Mouse (Mus musculus) small intestine, adult 2 months (tissue): ENCODE measurements at regions not wholly inside any gene's neighbourhood (a gene's known extent, or its start where the extent isn't known, plus 50 kb on each side); places are given as distances from the start of the nearest gene placed in this dataset.

ENCODE experiments used
- H3K27ac ChIP-seq: fragments of 200-500 bp; 2 replicates; pipeline ENCODE4 v1.5.1; 2012; ENCODE audit warnings: low read depth, low read length, control low read depth, inconsistent platforms; ENCODE audit not compliant: insufficient read depth
- H3K27me3 ChIP-seq: fragments of 200-500 bp; 2 replicates; pipeline ENCODE4 v1.6.1; 2012; ENCODE audit warnings: mild to moderate bottlenecking, moderate library complexity, low read length, inconsistent platforms; ENCODE audit not compliant: control insufficient read depth, insufficient read depth
- H3K36me3 ChIP-seq: fragments of 200-500 bp; 2 replicates; pipeline ENCODE4 v1.6.1; 2012; ENCODE audit warnings: mild to moderate bottlenecking, low read length, control low read depth, inconsistent platforms; ENCODE audit not compliant: control insufficient read depth, insufficient read depth
- H3K4me1 ChIP-seq: fragments of 200-500 bp; 2 replicates; pipeline ENCODE4 v1.6.1; 2012; ENCODE audit warnings: low read length, inconsistent platforms, mixed read lengths; ENCODE audit not compliant: control insufficient read depth, insufficient read depth, insufficient read length
- H3K4me3 ChIP-seq: fragments of 200-500 bp; 2 replicates; pipeline ENCODE4 v1.5.1; 2012; ENCODE audit warnings: low read depth, mild to moderate bottlenecking, control low read depth, inconsistent platforms, low read length, moderate library complexity
- CTCF ChIP-seq: fragments of 200-500 bp; IDR thresholded peaks from 2 replicates; pipeline ENCODE4 v1.5.1; 2012; ENCODE audit warnings: low read depth, mild to moderate bottlenecking, control low read depth, inconsistent platforms, low read length, moderate library complexity, mixed read lengths; ENCODE audit not compliant: insufficient replicate concordance, insufficient read length; ENCODE audit errors: extremely low read depth
- POLR2A ChIP-seq: fragments of 200-500 bp; IDR thresholded peaks from 2 replicates; pipeline ENCODE4 v1.6.1; 2012; ENCODE audit warnings: low read depth, mild to moderate bottlenecking, control low read depth, inconsistent platforms, low read length, moderate library complexity
- WGBS: fragments of 180-500 bp; shearing (Covaris S2); methylation state at CpG from one replicate; pipeline ENCODE4 v1.1.7; 2018; 5-methylcytosine and 5-hydroxymethylcytosine counted together

- 68% methylated on average over 1 of the region's 1 CpGs for WGBS
- Histone ChIP-seq H3K4me3 (no peak overlapping the region), H3K27me3 (no peaks in the 10 kb centered on the region), H3K4me1 (no peaks in the 10 kb centered on the region), H3K27ac (no peak overlapping the region), H3K36me3 (no peaks in the 10 kb centered on the region)
- TF ChIP-seq CTCF (no peak), POLR2A (no peak)
These were observed 278.3 kb downstream of the Ppargc1a start for GRCm38 (mm10) chr5:51289191-51289590.

- no peaks in the 10 kb centered on the region for H3K27me3 ChIP-seq
- no peaks in the 10 kb centered on the region for H3K4me1 ChIP-seq
- TF ChIP-seq CTCF, result no peak
- TF ChIP-seq POLR2A, result no peak
- H3K4me3 ChIP-seq, result no peak overlapping the region
- no peak overlapping the region for H3K27ac ChIP-seq
- H3K36me3 ChIP-seq, result no peaks in the 10 kb centered on the region
- WGBS, result 76% methylated on average over 2 of the region's 2 CpGs
These were observed 279.3 kb downstream of the Ppargc1a start for GRCm38 (mm10) chr5:51288234-51288633.

DNA sequence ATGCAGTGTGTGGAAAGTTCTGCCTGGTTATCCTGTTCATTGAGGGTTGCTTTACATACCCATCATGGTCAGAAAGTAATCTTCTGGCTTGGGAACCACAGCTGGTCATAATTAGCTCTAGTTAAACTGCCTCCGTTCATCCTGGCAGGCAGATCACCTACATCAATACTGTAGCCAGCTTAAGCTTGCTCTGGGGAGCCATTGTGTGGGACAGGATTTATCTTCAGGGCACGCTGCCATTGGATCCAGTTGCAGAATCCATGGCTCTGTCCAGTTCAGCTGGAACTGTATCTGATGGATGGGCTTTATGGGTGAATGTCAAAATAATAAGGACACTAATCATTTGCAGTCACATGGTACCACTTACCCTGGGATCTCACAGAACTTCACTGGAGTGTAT, 326.4 kb downstream of the Ppargc1a start:
- no peak for TF ChIP-seq CTCF
- TF ChIP-seq POLR2A, result no peak
- no peaks in the 10 kb centered on the region for H3K27me3 ChIP-seq
- H3K4me1 ChIP-seq, result no peaks in the 10 kb centered on the region
- no peak overlapping the region for H3K4me3 ChIP-seq
- WGBS, result 86% methylated on average over 2 of the region's 2 CpGs
- H3K36me3 ChIP-seq, result no peaks in the 10 kb centered on the region
- H3K27ac ChIP-seq, result no peak overlapping the region

DNA sequence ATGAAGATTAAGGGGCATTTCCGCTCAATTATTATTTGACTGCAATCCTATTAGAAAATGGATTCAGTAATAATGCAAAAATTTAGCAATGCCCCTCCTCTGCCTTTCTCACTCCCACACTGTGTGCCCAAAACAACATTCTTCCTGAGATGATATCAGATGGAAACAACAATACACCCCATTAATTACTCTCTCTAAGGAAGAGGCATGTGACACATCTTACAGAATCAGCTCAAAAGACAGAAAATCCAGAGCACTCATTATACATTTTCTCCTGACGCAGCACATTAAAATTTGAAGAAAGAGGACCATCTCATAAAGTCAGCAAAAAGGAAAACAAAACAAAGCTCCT, 333.5 kb downstream of the Ppargc1a start:
- no peaks in the 10 kb centered on the region for H3K27me3 ChIP-seq
- no peak for TF ChIP-seq CTCF
- TF ChIP-seq POLR2A, result no peak

GRCm38 (mm10) chr5:51233271-51234003, 334.1 kb downstream of the Ppargc1a start:
- H3K4me1 ChIP-seq, result no peaks in the 10 kb centered on the region
- no peaks in the 10 kb centered on the region for H3K36me3 ChIP-seq
- no peak for TF ChIP-seq CTCF
- no peak for TF ChIP-seq POLR2A
- H3K27ac ChIP-seq, result no peak overlapping the region
- H3K27me3 ChIP-seq, result no peaks in the 10 kb centered on the region
- no peak overlapping the region for H3K4me3 ChIP-seq
- 26% methylated on average over 5 of the region's 5 CpGs for WGBS

More for the DNA sequence above, 333.5 kb downstream of the Ppargc1a start:
- Histone ChIP-seq H3K36me3 (no peaks in the 10 kb centered on the region), H3K27ac (no peak overlapping the region), H3K4me3 (no peak overlapping the region), H3K4me1 (no peaks in the 10 kb centered on the region)
- 72% methylated on average over 2 of the region's 2 CpGs for WGBS

DNA sequence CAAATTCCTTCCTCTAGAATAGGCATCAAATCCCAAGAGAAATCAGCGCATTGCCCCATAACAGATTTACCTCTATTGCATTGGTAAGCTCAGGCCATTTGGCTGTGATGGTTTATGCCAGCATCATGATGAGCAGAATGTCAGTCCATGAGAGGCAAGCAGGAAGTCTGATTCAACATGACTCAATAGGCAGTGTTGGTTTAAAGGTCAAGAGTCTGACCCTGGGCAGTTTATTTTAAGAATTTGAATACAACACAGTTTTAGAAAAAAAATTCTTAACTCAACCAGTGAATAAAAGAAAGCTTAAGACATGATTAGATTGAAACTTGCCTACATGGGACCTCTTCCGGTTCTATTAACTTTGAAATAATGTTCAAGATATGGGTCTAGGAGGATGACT, 337.7 kb downstream of the Ppargc1a start:
- H3K4me3 ChIP-seq, result no peak overlapping the region
- no peaks in the 10 kb centered on the region for H3K4me1 ChIP-seq
- H3K27me3 ChIP-seq, result no peaks in the 10 kb centered on the region
- no peaks in the 10 kb centered on the region for H3K36me3 ChIP-seq
- no peak overlapping the region for H3K27ac ChIP-seq
- no peak for TF ChIP-seq CTCF
- TF ChIP-seq POLR2A, result no peak
- 95% methylated on average over 2 of the region's 2 CpGs for WGBS

DNA sequence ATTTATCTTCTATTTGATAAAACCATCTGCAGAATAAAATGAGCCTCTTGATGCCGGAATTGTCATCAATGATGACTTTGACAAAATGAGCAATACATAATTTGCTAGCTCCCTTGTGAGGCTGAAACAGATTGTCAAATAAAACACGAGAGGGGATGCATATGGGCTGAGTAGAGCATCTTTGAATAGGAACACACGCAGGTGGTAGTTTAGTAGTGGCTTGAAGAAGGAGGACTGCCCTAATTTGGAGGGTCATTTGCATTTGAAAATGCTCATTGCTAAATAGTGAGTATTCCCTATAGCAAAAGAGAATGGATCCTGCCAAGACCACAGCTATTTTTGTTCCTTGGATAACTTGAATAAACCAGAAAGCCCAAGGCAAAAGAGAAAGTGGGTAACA, 339.5 kb downstream of the Ppargc1a start:
- WGBS, result 88% methylated on average over 3 of the region's 3 CpGs
- no peaks in the 10 kb centered on the region for H3K36me3 ChIP-seq
- TF ChIP-seq CTCF (no peak), POLR2A (no peak)

More for the DNA sequence above, 339.5 kb downstream of the Ppargc1a start:
- Histone ChIP-seq H3K27ac (no peak overlapping the region), H3K4me1 (no peaks in the 10 kb centered on the region), H3K27me3 (no peaks in the 10 kb centered on the region), H3K4me3 (no peak overlapping the region)
